Mouse (Mus musculus) forebrain, embryonic 10.5 days (tissue): ENCODE results near the gene Rpl26. TPM values are rescaled to one million over a fixed set of nuclear protein-coding genes. Genes with fewer than 3 reads are reported as not detected.

Source experiments
- polyA plus RNA-seq: library from polyadenylated mRNA; unstranded; fragments of >200 nt; fragmentation: Nextera tagmentation; extraction: Ambion mirVana; gene quantifications from 2 replicates; pipeline ENCODE4 v1.2.1, GENCODE M21; 2016

Gene Rpl26
- polyA plus RNA-seq, 1 experiment from 2014 or later = 1,077 TPM

Other genes with a start within 250 kb of the Rpl26 start
- 161 and 167 TPM in 2 replicates for gene Myh10, start 210.0 kb upstream of the Rpl26 start, polyA plus RNA-seq
- gene Ndel1, start 29.7 kb upstream of the Rpl26 start, polyA plus RNA-seq = 49.4 and 51.3 TPM in 2 replicates
- gene Rnf222, start 13.0 kb upstream of the Rpl26 start, polyA plus RNA-seq = 0.05 and 0.11 TPM in 2 replicates
- gene Odf4, start 25.5 kb downstream of the Rpl26 start, polyA plus RNA-seq = not detected in 2 replicates
- 6.7 and 6.8 TPM in 2 replicates for gene Arhgef15, start 55.9 kb downstream of the Rpl26 start, polyA plus RNA-seq
- gene Slc25a35, start 66.5 kb downstream of the Rpl26 start, polyA plus RNA-seq = 1.9 and 2.1 TPM in 2 replicates
- 90.7 and 97.5 TPM in 2 replicates for gene Rangrf, start 73.6 kb downstream of the Rpl26 start, polyA plus RNA-seq
- gene Pfas, start 106.9 kb downstream of the Rpl26 start, polyA plus RNA-seq = 70.5 and 72.8 TPM in 2 replicates
- gene Ctc1, start 114.3 kb downstream of the Rpl26 start, polyA plus RNA-seq = 79.6 and 86.1 TPM in 2 replicates
- 227 and 236 TPM in 2 replicates for gene Aurkb, start 144.1 kb downstream of the Rpl26 start, polyA plus RNA-seq
- 3.8 and 4.1 TPM in 2 replicates for gene Borcs6, start 158.1 kb downstream of the Rpl26 start, polyA plus RNA-seq
- 60.8 and 61.0 TPM in 2 replicates for gene Tmem107, start 169.2 kb downstream of the Rpl26 start, polyA plus RNA-seq
- 51.3 and 57.6 TPM in 2 replicates for gene Vamp2, start 186.9 kb downstream of the Rpl26 start, polyA plus RNA-seq
- gene Per1, start 193.6 kb downstream of the Rpl26 start, polyA plus RNA-seq = 7.3 and 9.0 TPM in 2 replicates
- 0.16 and 0.17 TPM in 2 replicates for gene Hes7, start 218.8 kb downstream of the Rpl26 start, polyA plus RNA-seq
- gene 9130213A22Rik, start 221.0 kb downstream of the Rpl26 start, polyA plus RNA-seq = 0.11 and 0.16 TPM in 2 replicates
- 0.26 and 0.28 TPM in 2 replicates for gene Aloxe3, start 224.3 kb downstream of the Rpl26 start, polyA plus RNA-seq